Mouse (Mus musculus) myocyte (in vitro differentiated cells): ENCODE measurements at regions not wholly inside any gene's neighbourhood (a gene's known extent, or its start where the extent isn't known, plus 50 kb on each side); places are given as distances from the start of the nearest gene placed in this dataset.

Experiments used
- E2F4 ChIP-seq: IDR thresholded peaks from one replicate; pipeline ENCODE4 v1.6.1; 2011; ENCODE audit warnings: mild to moderate bottlenecking, control low read depth, moderate library complexity; ENCODE audit not compliant: insufficient read depth
- MAX ChIP-seq: IDR thresholded peaks from one replicate; pipeline ENCODE4 v1.6.1; 2011; ENCODE audit warnings: low read depth, mild to moderate bottlenecking, control low read depth
- MYOG ChIP-seq, 3 experiments: IDR thresholded peaks; one replicate each; pipeline ENCODE4 v1.6.1; 2011; ENCODE audit warnings: control low read depth in 2 of 3, low read depth in 2 of 3, mild to moderate bottlenecking in 2 of 3; ENCODE audit not compliant: insufficient read length in 2 of 3, control insufficient read depth in 1 of 3, insufficient read depth in 1 of 3
- POLR2A ChIP-seq: IDR thresholded peaks from one replicate; pipeline ENCODE4 v1.6.1; 2011; ENCODE audit warnings: low read depth, mild to moderate bottlenecking, control low read depth, moderate library complexity; ENCODE audit not compliant: insufficient read length
- POLR2AphosphoS2 ChIP-seq: IDR thresholded peaks from one replicate; pipeline ENCODE4 v1.6.1; 2011; ENCODE audit warnings: low read depth, control low read depth; ENCODE audit not compliant: insufficient read length
- TCF12 ChIP-seq: IDR thresholded peaks from one replicate; pipeline ENCODE4 v1.6.1; 2011; ENCODE audit warnings: mild to moderate bottlenecking, control low read depth; ENCODE audit not compliant: poor library complexity, insufficient read depth, severe bottlenecking
- TCF3 ChIP-seq: IDR thresholded peaks from one replicate; pipeline ENCODE4 v1.6.1; 2011; ENCODE audit warnings: low read depth, control low read depth; ENCODE audit not compliant: insufficient read length
- USF1 ChIP-seq: IDR thresholded peaks from one replicate; pipeline ENCODE4 v1.6.1; 2011; ENCODE audit warnings: low read depth, mild to moderate bottlenecking, control low read depth, moderate library complexity

DNA sequence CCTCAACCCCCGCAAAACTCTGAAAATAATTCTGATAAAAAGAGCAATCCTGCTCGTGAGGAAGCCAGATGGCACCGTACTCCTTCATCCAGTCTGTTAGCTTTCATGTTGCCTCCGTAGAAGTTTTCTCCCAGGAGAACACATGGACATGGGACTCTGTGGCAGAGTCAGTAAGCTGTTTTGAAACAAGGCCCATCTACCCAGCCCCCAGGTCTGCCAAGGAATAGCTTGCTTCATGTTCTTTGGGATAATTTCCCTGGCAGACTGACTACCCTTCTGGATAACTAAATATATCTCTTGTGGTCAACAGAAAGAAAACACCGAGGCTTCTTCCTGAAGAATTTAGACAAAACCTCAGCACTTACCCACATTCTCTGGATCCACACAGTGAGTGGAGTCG lies 111.2 kb upstream of the Spred1 start:
- TF ChIP-seq TCF12 (no peak), USF1 (no peak), TCF3 (no peak), POLR2AphosphoS2 (no peak), MAX (no peak), POLR2A (no peak), MYOG (IDR thresholded peaks at IDR 0.05; ENCODE audit: control insufficient read depth in 1 of 3, insufficient read depth in 1 of 3, insufficient read length in 2 of 3, low read depth in 2 of 3) (no peak), E2F4 (no peak)
